Comparison of ENCODE assay signal across 26 mouse cellular contexts in the genomic region with DNA sequence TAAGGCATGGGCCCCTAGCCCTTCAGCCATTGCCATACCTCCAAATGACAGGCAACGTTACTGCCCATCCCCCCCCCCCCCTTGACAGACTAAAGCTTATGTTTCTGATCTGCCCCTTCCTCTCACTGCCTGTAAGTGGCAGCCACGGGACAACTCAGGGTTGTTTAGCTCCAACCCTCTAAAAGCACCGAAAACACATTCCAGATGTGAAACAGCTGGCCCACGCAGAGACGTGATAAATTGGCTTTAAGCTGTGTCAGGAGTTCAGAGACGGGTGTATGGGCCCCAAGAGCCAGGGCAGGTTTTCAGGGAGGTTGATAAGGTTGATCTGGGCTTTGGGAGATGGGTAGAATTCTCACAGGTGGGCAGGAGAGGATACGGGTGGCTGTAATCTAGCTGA. TPM values are rescaled to one million over a fixed set of nuclear protein-coding genes. Genes with fewer than 3 reads are reported as not detected.
A peak's percentile ranks its signal among the peaks of the same experiment; 100 is the strongest.
DNase-seq lines count a peak whose midpoint lies in the region; ATAC-seq and TF ChIP-seq lines count a peak whose summit lies in the region.
"Had no signal": no experiment of that assay in that cellular context is flagged by ENCODE, and none has a peak within 500 bp of the region (broad histone marks: within the 10 kb centered on the region; RNA-seq: fewer than 3 reads in every experiment).

No protein-coding gene starts in this region.

- no peaks in the 10 kb centered on the region for H3K36me3 ChIP-seq in embryonic facial prominence, embryonic 11.5 days (replicated peaks; ENCODE audit: control insufficient read depth, insufficient read depth, low read depth, low read length)
- H3K36me3 ChIP-seq in limb, embryonic 11.5 days (ENCODE audit: control insufficient read depth, insufficient read depth, low read length) = no peaks in the 10 kb centered on the region
- H3K36me3 ChIP-seq: heart, embryonic 13.5 days had no signal

- no peaks in the 10 kb centered on the region for H3K9me3 ChIP-seq in embryonic facial prominence, embryonic 11.5 days (replicated peaks; ENCODE audit: control insufficient read depth, low read length)
- H3K9me3 ChIP-seq in limb, embryonic 11.5 days (ENCODE audit: control insufficient read depth, low read length) = no peaks in the 10 kb centered on the region
- H3K9me3 ChIP-seq: forebrain, embryonic 15.5 days; heart, embryonic 13.5 days; midbrain, embryonic 13.5 days had no signal

- H3K27me3 ChIP-seq in embryonic facial prominence, embryonic 11.5 days (ENCODE audit: control insufficient read depth, insufficient read depth, low read length) = peaks cover 6% of the 10 kb centered on the region; the same call in 1 of the 2 replicates
- H3K27me3 ChIP-seq in limb, embryonic 11.5 days (ENCODE audit: control insufficient read depth, insufficient read depth, low read length) = no peaks in the 10 kb centered on the region
- H3K27me3 ChIP-seq: forebrain, embryonic 15.5 days had no signal

- WGBS in embryonic facial prominence, embryonic 11.5 days = 13% methylated on average over 7 of the region's 7 CpGs
- 6% methylated on average over 7 of the region's 7 CpGs for WGBS in limb, embryonic 11.5 days

- ATAC-seq in embryonic facial prominence, embryonic 11.5 days (replicated peaks; ENCODE audit: insufficient number of reproducible peaks, low FRiP score, low TSS enrichment, low read depth) = peak; percentile 56; the same call in 1 of the 2 replicates
- no peak for ATAC-seq in limb, embryonic 11.5 days (ENCODE audit: insufficient number of reproducible peaks, low FRiP score, low TSS enrichment, low read depth)
- ATAC-seq: forebrain, embryonic 15.5 days; liver, postnatal 0 days; midbrain, embryonic 13.5 days had no signal

- TF ChIP-seq CTCF in layer of hippocampus, adult 2 months (conservative IDR thresholded peaks at IDR 0.05) = no peak

- no peak overlapping the region; the same call in 1 of the 2 replicates for H3K4me2 ChIP-seq in embryonic facial prominence, embryonic 11.5 days (ENCODE audit: low read depth, low read length)
- H3K4me2 ChIP-seq in limb, embryonic 11.5 days (ENCODE audit: low read depth, severe bottlenecking) = no peak overlapping the region
- H3K4me2 ChIP-seq: forebrain, embryonic 15.5 days; heart, embryonic 13.5 days; hindbrain, embryonic 14.5 days; liver, embryonic 11.5 days; midbrain, embryonic 13.5 days had no signal

- no peak overlapping the region for H3K27ac ChIP-seq in embryonic facial prominence, embryonic 11.5 days (replicated peaks; ENCODE audit: low read depth, low read length)
- 0 out of 2 replicates have a peak overlapping the region, but pooled peaks have one; percentile 6 for H3K27ac ChIP-seq in limb, embryonic 11.5 days (replicated peaks; ENCODE audit: low read depth, low read length)
- H3K27ac ChIP-seq in layer of hippocampus, adult 2 months = no peak overlapping the region
- H3K27ac ChIP-seq: forebrain, embryonic 15.5 days; heart, adult 2 months; heart, embryonic 13.5 days; hindbrain, embryonic 14.5 days; midbrain, embryonic 13.5 days had no signal

- DNase-seq in 3T3-L1 (ENCODE audit: low read depth, low spot score) = peak; percentile 45
- DNase-seq in NIH3T3 (ENCODE audit: low read depth) = peak; percentile 77
- DNase-seq in embryonic facial prominence, embryonic 11.5 days (ENCODE audit: low spot score) = peak; percentile 92
- DNase-seq in limb, embryonic 11.5 days (ENCODE audit: low spot score) = peak; percentile 80
- no peak for DNase-seq in layer of hippocampus, postnatal 36 days
- DNase-seq in spleen, postnatal 36 days (ENCODE audit: low spot score in 2 of 2) = no peak
- DNase-seq in layer of hippocampus, adult 2 months (ENCODE audit: low spot score in 2 of 2) = no peak
- DNase-seq in testis, postnatal 10 days (ENCODE audit: low spot score) = no peak
- DNase-seq: adrenal gland, postnatal 25 days; cerebellum, adult 8-10 months; cerebellum, postnatal 36 days; gastrocnemius, postnatal 36 days; heart, adult 2 months; heart, postnatal 14 days; kidney, adult 2 months; kidney, postnatal 10 days; liver, postnatal 0 days; lung, postnatal 14 days; right cerebral cortex, postnatal 4 days had no signal

- peaks cover 13% of the 10 kb centered on the region for H3K4me1 ChIP-seq in embryonic facial prominence, embryonic 11.5 days (ENCODE audit: control insufficient read depth, insufficient read depth, low read length)
- peaks cover 30% of the 10 kb centered on the region for H3K4me1 ChIP-seq in limb, embryonic 11.5 days (ENCODE audit: control insufficient read depth, insufficient read depth, low read length)
- H3K4me1 ChIP-seq: forebrain, embryonic 15.5 days; heart, embryonic 13.5 days had no signal

- H3K4me3 ChIP-seq in embryonic facial prominence, embryonic 11.5 days (ENCODE audit: low read depth, low read length) = no peak overlapping the region
- no peak overlapping the region for H3K4me3 ChIP-seq in limb, embryonic 11.5 days (ENCODE audit: low read depth, low read length)
- H3K4me3 ChIP-seq in layer of hippocampus, adult 2 months = no peak overlapping the region
- H3K4me3 ChIP-seq: forebrain, embryonic 15.5 days; heart, adult 2 months; heart, embryonic 13.5 days; midbrain, embryonic 13.5 days had no signal

- H3K9ac ChIP-seq in embryonic facial prominence, embryonic 11.5 days (replicated peaks; ENCODE audit: low read length) = no peak overlapping the region
- H3K9ac ChIP-seq in limb, embryonic 11.5 days (ENCODE audit: low read length) = no peak overlapping the region
- H3K9ac ChIP-seq: forebrain, embryonic 15.5 days; heart, embryonic 13.5 days; hindbrain, embryonic 14.5 days; liver, postnatal 0 days; midbrain, embryonic 13.5 days had no signal

RNA-seq across cellular contexts. Expression of gene Otop3, which starts 11.0 kb away (rescaled TPM):
- not detected in 2 replicates for polyA plus RNA-seq in embryonic facial prominence, embryonic 11.5 days (2014; fragmentation: Nextera tagmentation; extraction: Ambion mirVana)
- not detected in 2 replicates for polyA plus RNA-seq in limb, embryonic 11.5 days (2014; fragmentation: Nextera tagmentation; extraction: Ambion mirVana)
- under 1 TPM in 1 of 2 experiments, not detected in 1; 0.22 TPM for total RNA-seq in layer of hippocampus, postnatal 36 days (2021)
- total RNA-seq in layer of hippocampus, adult 2 months (2021) = under 1 TPM in 1 of 2 experiments, not detected in 1; 0.20 TPM
- total RNA-seq: adrenal gland, postnatal 25 days; gastrocnemius, postnatal 36 days; heart, adult 2 months; heart, postnatal 14 days; megakaryocyte progenitor cell, adult 5-6 weeks had no signal
- polyA plus RNA-seq: heart, adult 2 months; heart, embryonic 13.5 days; liver, embryonic 11.5 days; liver, postnatal 0 days had no signal

RNA-seq across cellular contexts. Expression of gene Hid1, which starts 22.0 kb away (rescaled TPM):
- 6.9 and 7.1 TPM in 2 replicates for polyA plus RNA-seq in embryonic facial prominence, embryonic 11.5 days (2014; fragmentation: Nextera tagmentation; extraction: Ambion mirVana)
- 1.6 and 2.5 TPM in 2 replicates for polyA plus RNA-seq in limb, embryonic 11.5 days (2014; fragmentation: Nextera tagmentation; extraction: Ambion mirVana)
- total RNA-seq in layer of hippocampus, postnatal 36 days (2021) = 100 to 1,000 TPM; 106 to 109 TPM
- 100 to 1,000 TPM; 110 to 119 TPM for total RNA-seq in layer of hippocampus, adult 2 months (2021)

RNA-seq across cellular contexts. Expression of gene Ush1g, which starts 23.7 kb away (rescaled TPM):
- polyA plus RNA-seq in embryonic facial prominence, embryonic 11.5 days (2014; fragmentation: Nextera tagmentation; extraction: Ambion mirVana) = not detected in 2 replicates
- polyA plus RNA-seq in limb, embryonic 11.5 days (2014; fragmentation: Nextera tagmentation; extraction: Ambion mirVana) = not detected in 2 replicates
- total RNA-seq in layer of hippocampus, postnatal 36 days (2021) = under 1 TPM; 0.30 to 0.35 TPM
- under 1 TPM; 0.37 to 0.64 TPM for total RNA-seq in layer of hippocampus, adult 2 months (2021)
- total RNA-seq: megakaryocyte progenitor cell, adult 5-6 weeks had no signal

RNA-seq across cellular contexts. Expression of gene Cdr2l, which starts 36.2 kb away (rescaled TPM):
- polyA plus RNA-seq in embryonic facial prominence, embryonic 11.5 days (2014; fragmentation: Nextera tagmentation; extraction: Ambion mirVana) = 15.2 and 15.7 TPM in 2 replicates
- 14.6 and 15.1 TPM in 2 replicates for polyA plus RNA-seq in limb, embryonic 11.5 days (2014; fragmentation: Nextera tagmentation; extraction: Ambion mirVana)
- total RNA-seq in layer of hippocampus, postnatal 36 days (2021) = 10 to 100 TPM; 25.3 to 25.7 TPM
- 10 to 100 TPM; 21.9 to 26.1 TPM for total RNA-seq in layer of hippocampus, adult 2 months (2021)

RNA-seq across cellular contexts. Expression of gene Otop2, which starts 38.6 kb away (rescaled TPM):
- not detected in 2 replicates for polyA plus RNA-seq in embryonic facial prominence, embryonic 11.5 days (2014; fragmentation: Nextera tagmentation; extraction: Ambion mirVana)
- not detected in 2 replicates for polyA plus RNA-seq in limb, embryonic 11.5 days (2014; fragmentation: Nextera tagmentation; extraction: Ambion mirVana)
- total RNA-seq in layer of hippocampus, postnatal 36 days (2021) = under 1 TPM in 1 of 2 experiments, not detected in 1; 0.52 TPM
- total RNA-seq in layer of hippocampus, adult 2 months (2021) = under 1 TPM; 0.51 to 0.59 TPM
- total RNA-seq: adrenal gland, postnatal 25 days; gastrocnemius, postnatal 36 days; heart, adult 2 months; heart, postnatal 14 days; megakaryocyte progenitor cell, adult 5-6 weeks had no signal
- polyA plus RNA-seq: forebrain, embryonic 15.5 days; heart, adult 2 months; heart, embryonic 13.5 days; intestine, embryonic 14.5 days; kidney, adult 2 months; liver, embryonic 11.5 days; liver, postnatal 0 days; midbrain, embryonic 13.5 days had no signal

Comparison
In these comparisons a context has a peak if more than half of its experiments do, and no peak if none do; other contexts are left out.
1. DNase-seq: peak in 3T3-L1 (single experiment), NIH3T3 (single experiment), embryonic facial prominence, embryonic 11.5 days (single experiment) and limb, embryonic 11.5 days (single experiment); none in layer of hippocampus, postnatal 36 days (0 of 2), spleen, postnatal 36 days (0 of 2), layer of hippocampus, adult 2 months (0 of 2) and testis, postnatal 10 days (single experiment).